Mouse (Mus musculus): ENCODE results near the gene Ralgps2. TPM values are rescaled to one million over a fixed set of nuclear protein-coding genes. Genes with fewer than 3 reads are reported as not detected.
A peak's percentile ranks its signal among the peaks of the same experiment; 100 is the strongest.

The Ralgps2 gene
- polyA plus RNA-seq, 1 experiment from 2014 or later, result 69.6 TPM

DNA sequence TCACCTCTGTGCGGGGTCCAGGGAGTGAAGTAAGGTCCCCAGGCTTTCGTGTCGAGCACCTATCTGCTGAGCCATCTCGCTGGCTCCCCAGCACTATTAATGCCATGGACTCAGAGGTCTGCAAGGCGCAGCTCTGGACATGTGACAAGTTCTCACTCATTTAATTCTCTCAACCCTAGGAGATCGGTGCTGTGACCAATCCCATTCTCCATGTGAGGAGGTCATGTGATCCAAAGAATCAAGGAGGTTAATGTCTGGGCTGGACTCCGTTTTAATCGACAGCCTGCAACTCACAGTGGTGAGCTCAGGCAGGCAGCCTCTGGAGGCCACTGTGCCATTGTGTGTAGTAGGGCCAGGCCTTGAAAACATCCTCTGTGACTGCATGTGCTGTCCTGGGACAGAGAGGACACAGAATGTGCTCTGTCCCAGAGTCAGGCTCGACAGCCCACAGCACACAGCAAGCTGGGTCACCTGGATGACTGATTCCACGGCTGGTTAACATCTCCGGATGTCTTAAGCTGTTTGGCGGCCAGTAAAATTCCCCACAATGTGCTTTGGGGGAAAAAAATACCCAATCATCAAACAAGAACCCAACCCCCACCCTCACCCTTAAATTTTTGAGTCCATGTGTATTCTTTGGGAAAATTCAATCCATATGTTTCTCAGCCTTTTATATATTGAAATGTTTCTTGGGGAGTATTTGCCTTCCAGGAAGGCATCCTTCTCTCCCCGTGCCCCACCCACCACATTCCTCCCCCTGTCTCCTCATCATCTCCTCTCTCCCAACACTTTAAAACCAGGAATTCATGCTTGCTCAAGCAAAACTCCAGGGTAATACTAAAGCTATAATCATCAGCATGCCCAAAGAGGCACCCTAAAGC is 178.6 kb downstream of the Ralgps2 start:
- peak; percentile 93 for DNase-seq (ENCODE audit: low spot score)
- Histone ChIP-seq H3K4me3 (ENCODE audit: low read depth, low read length) (no peak overlapping the region), H3K4me2 (ENCODE audit: low read depth, low read length) (peak overlapping the region; percentile 11; the same call in 1 of the 2 replicates), H3K9me3 (ENCODE audit: control insufficient read depth, low read length) (no peaks in the 10 kb centered on the region), H3K4me1 (ENCODE audit: control insufficient read depth, insufficient read depth, low read length) (peaks cover 41% of the 10 kb centered on the region), H3K9ac (ENCODE audit: low read depth, low read length) (peak overlapping the region; percentile 26; the same call in 1 of the 2 replicates), H3K27ac (replicated peaks; ENCODE audit: low read depth, low read length) (peak overlapping the region; percentile 92), H3K36me3 (ENCODE audit: control insufficient read depth, insufficient read depth, low read length) (no peaks in the 10 kb centered on the region), H3K27me3 (replicated peaks; ENCODE audit: control insufficient read depth, insufficient read depth, low read length) (no peaks in the 10 kb centered on the region)
- ATAC-seq (ENCODE audit: low read depth), result peak; percentile 74
- WGBS, result 42% methylated on average over 13 of the region's 13 CpGs

DNA sequence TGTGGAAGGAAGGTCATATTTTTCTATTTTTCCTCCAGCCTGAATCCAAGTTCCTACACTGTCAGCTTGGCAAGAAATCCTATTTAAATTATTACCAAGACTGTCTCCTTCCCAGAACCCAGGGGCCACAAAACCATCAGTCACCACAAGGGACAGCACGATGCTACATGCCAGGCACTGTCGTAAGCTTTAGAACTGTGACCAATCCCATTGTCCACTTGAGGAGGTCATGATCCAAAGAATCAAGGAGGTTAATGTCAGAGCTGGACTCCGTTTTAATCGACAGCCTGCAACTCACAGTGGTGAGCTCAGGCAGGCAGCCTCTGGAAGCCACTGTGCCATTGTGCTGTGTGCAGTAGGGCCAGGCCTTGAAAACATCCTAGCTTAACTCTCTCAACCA is 181.1 kb downstream of the Ralgps2 start:
- H3K4me3 ChIP-seq (ENCODE audit: low read depth, low read length), result no peak overlapping the region
- 38% methylated on average over 4 of the region's 4 CpGs for WGBS
- no peaks in the 10 kb centered on the region for H3K27me3 ChIP-seq (replicated peaks; ENCODE audit: control insufficient read depth, insufficient read depth, low read length)
- no peak for ATAC-seq (ENCODE audit: low read depth)
- no peaks in the 10 kb centered on the region for H3K36me3 ChIP-seq (ENCODE audit: control insufficient read depth, insufficient read depth, low read length)
- no peak overlapping the region for H3K4me2 ChIP-seq (ENCODE audit: low read depth, low read length)
- no peaks in the 10 kb centered on the region for H3K9me3 ChIP-seq (ENCODE audit: control insufficient read depth, low read length)
- peak overlapping the region; percentile 54; the same call in 1 of the 2 replicates for H3K27ac ChIP-seq (replicated peaks; ENCODE audit: low read depth, low read length)
- no peak for DNase-seq (ENCODE audit: low spot score)
- H3K9ac ChIP-seq (ENCODE audit: low read depth, low read length), result no peak overlapping the region
- peaks cover 61% of the 10 kb centered on the region for H3K4me1 ChIP-seq (ENCODE audit: control insufficient read depth, insufficient read depth, low read length)

DNA sequence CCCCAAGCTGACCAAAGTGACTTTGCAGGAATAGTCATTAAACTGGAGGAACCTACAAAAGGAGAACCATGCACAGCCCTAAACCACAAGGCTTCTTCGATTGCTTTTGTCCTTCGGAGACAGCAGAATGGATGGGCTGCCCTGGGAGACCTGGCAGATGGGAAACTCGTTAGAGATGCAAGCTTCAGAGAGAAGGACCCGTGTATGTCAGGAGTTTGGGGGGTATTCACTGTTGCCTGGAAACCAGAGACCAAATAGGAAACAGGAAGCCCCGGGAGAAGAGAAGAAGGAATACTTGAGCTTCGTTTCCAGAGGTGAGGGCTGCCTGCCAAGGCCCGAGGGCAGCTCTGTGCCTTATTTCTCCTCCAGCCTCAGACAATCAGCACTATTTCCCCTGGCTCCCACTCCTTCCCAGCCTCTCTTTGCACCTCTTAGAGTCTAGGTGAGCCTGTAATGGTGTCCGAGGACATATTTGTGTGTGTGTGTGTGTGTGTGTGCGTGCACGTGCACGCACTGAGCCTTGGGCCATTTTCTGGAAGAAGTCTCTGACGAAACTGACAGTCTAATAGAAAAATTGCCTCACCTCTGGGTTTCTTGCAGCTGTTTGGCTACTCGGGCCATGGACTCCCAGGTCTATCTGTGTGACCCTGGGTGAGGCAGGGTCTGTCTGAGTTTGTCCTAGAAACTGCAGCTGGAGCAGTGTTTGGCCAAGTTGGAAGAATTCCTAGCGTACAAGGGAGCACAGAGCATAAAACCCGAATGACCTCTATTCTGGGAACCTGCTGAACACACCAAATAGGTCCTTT is 184.6 kb downstream of the Ralgps2 start:
- H3K9me3 ChIP-seq (ENCODE audit: control insufficient read depth, low read length), result no peaks in the 10 kb centered on the region
- ATAC-seq (ENCODE audit: low read depth) (peak; percentile 71; the same call in 1 of the 2 replicates), DNase-seq (ENCODE audit: low spot score) (peak; percentile 88)
- peak overlapping the region; percentile 89 for H3K27ac ChIP-seq (replicated peaks; ENCODE audit: low read depth, low read length)
- peak overlapping the region; percentile 31 for H3K4me2 ChIP-seq (ENCODE audit: low read depth, low read length)
- peaks cover 35% of the 10 kb centered on the region for H3K4me1 ChIP-seq (ENCODE audit: control insufficient read depth, insufficient read depth, low read length)
- no peaks in the 10 kb centered on the region for H3K36me3 ChIP-seq (ENCODE audit: control insufficient read depth, insufficient read depth, low read length)
- no peaks in the 10 kb centered on the region for H3K27me3 ChIP-seq (replicated peaks; ENCODE audit: control insufficient read depth, insufficient read depth, low read length)
- 30% methylated on average over 15 of the region's 15 CpGs for WGBS
- H3K4me3 ChIP-seq (ENCODE audit: low read depth, low read length), result no peak overlapping the region
- peak overlapping the region; percentile 12; the same call in 1 of the 2 replicates for H3K9ac ChIP-seq (ENCODE audit: low read depth, low read length)

Other genes with a start within 250 kb of the Ralgps2 start
- gene Fam20b, start 220.5 kb downstream of the Ralgps2 start, polyA plus RNA-seq (2014; fragmentation: Nextera tagmentation; extraction: Ambion mirVana), result 30.0 and 31.1 TPM in 2 replicates
- gene Angptl1, start 101.1 kb downstream of the Ralgps2 start, polyA plus RNA-seq (2014; fragmentation: Nextera tagmentation; extraction: Ambion mirVana), result 72.0 TPM in 2 replicates
- gene Tex35, start 169.1 kb upstream of the Ralgps2 start, polyA plus RNA-seq (2014; fragmentation: Nextera tagmentation; extraction: Ambion mirVana), result not detected in 2 replicates